Mouse (Mus musculus) testis, adult 2 months (tissue): ENCODE measurements around the gene Adamts13.

ENCODE experiments used
- CTCF ChIP-seq: fragments of 200-500 bp; IDR thresholded peaks from 2 replicates; pipeline ENCODE4 v1.5.1; 2012; ENCODE audit warnings: low read depth, mild to moderate bottlenecking, inconsistent platforms, low read length, moderate library complexity; ENCODE audit not compliant: control insufficient read depth, insufficient read depth, insufficient replicate concordance
- POLR2A ChIP-seq: fragments of 200-500 bp; IDR thresholded peaks from 2 replicates; pipeline ENCODE4 v1.6.1; 2012; ENCODE audit warnings: low read depth, mild to moderate bottlenecking, inconsistent platforms, low read length, moderate library complexity; ENCODE audit not compliant: control insufficient read depth

DNA sequence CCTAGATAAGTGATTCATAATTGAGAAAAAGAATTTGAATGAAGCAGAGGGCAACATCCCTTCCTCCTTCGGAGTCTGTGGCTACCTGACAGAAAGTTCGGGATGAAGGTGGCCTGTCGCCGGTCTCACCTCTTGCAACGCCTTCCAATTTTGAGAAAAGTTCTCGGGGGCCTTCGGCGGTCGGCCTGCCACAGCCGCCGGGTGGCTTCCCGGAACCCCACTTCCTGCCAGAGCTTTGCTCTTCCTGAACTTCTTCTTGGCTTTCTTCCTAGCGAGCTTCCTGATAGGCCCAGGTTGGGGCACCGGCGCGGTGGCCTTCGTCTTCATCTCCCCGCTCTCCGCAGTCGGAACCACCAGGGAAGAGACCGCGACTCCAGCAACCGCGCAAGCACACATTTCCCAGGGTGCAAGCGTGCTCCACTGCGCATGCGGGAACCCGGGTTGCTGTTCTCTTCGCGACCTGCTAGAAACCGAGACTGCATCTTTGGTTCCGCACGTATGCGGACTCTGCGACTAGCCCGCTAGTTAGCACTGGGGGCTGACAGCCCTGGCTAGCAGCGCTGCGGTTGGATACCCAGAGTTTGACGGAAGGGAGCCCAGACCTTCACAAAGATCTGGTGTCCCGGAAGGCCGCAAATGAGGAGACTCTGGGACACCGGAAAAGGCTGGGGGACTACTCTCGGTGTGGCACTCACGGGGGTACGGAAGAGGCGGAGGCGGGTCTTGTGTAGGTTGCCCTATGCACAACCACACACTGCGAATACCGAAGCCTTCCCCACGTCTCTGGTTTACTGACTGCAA is 9.1 kb upstream of the Adamts13 start, which contains the start of gene Rexo4:
- TF ChIP-seq CTCF = no peak
- peak; percentile 63; the same call in 1 of the 2 replicates for TF ChIP-seq POLR2A
